Mouse (Mus musculus): ENCODE measurements around the gene Frs2.
A peak's percentile ranks its signal among the peaks of the same experiment; 100 is the strongest.
"Not testable (repeated sequence)": the region's sequence is repeated elsewhere in the genome, so short reads cannot be mapped to it uniquely, and the experiment has no call there.

Gene Frs2

GRCm38 (mm10) chr10:117147463-117148360 lies 622 bp downstream of the Frs2 start:
- DNase-seq (ENCODE audit: low spot score in 2 of 2) = peak in 1 of 2 experiments; percentile 28

DNA sequence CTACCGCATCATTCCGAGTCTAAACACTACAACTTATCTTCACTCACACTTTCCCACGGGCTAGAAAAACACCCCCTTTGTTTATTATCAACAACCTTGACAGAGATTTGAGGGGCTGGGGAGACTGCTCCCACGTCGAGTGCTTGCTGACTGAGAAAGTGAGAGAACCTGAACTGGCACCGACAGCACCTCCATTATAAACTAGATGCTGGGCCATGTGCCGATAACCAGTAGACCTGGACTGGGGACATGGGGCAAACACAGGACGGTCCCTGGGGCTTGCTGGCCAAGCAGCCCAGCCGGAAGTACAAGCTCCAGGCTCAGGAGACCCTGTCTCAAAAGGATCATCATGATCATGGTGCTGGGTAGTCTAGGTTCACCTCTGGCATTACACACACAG lies 1.9 kb downstream of the Frs2 start:
- DNase-seq (ENCODE audit: low spot score in 2 of 2) = no peak

- no peak for DNase-seq (ENCODE audit: low spot score in 2 of 2)
Measured at GRCm38 (mm10) chr10:117145546-117146265, 2.6 kb downstream of the Frs2 start.

DNA sequence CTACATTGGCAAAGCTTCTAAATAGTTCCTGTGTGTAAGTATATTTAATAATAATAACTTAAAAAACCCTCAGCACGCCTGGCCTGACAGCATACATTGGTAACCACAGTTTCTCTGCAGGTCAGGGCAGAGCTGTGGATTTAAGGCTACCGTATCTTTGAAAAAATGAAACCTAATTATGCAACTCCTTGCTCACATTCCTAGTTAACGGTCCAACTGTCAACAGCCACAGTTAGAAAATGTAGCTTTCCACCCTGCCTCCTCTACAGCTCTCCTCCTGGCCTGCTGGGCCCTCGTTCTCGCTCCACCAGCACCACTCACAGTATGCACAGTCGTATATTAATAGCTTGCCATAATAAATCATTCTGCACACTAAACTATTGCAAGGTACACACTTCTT lies 3.7 kb downstream of the Frs2 start:
- DNase-seq (ENCODE audit: low spot score in 2 of 2) = no peak

GRCm38 (mm10) chr10:117144071-117144470 lies 4.3 kb downstream of the Frs2 start:
- no peak for DNase-seq (ENCODE audit: low spot score in 2 of 2)

GRCm38 (mm10) chr10:117143311-117143710 lies 5.0 kb downstream of the Frs2 start:
- no peak for DNase-seq (ENCODE audit: low spot score in 2 of 2)

- DNase-seq (ENCODE audit: low spot score in 2 of 2) = no peak
Measured at GRCm38 (mm10) chr10:117141939-117142552, 6.3 kb downstream of the Frs2 start.

DNA sequence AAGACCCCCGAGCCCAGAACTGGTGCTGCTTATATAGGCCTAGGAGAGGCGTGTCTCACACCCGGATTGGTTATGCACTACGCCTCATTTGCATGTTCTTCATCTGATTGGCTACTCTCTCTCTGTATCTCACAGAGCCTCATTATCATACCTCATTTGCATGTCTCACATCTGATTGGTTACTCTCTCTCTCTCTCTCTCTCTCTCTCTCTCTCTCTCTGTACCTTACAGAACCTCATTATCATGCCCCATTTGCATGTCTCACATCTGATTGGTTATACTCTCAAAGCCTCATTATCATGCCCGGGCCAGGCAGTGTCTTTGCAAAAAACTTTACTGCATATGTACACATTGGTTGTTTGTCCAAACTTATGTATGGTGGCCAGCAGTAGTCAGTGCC lies 16.8 kb downstream of the Frs2 start:
- not testable (repeated sequence) for DNase-seq (ENCODE audit: low spot score in 2 of 2)

GRCm38 (mm10) chr10:117130037-117130436 lies 18.3 kb downstream of the Frs2 start:
- peak in 1 of 2 experiments; percentile 31 for DNase-seq (ENCODE audit: low spot score in 2 of 2)

GRCm38 (mm10) chr10:117128693-117129092 lies 19.6 kb downstream of the Frs2 start:
- no peak for DNase-seq (ENCODE audit: low spot score in 2 of 2)

DNA sequence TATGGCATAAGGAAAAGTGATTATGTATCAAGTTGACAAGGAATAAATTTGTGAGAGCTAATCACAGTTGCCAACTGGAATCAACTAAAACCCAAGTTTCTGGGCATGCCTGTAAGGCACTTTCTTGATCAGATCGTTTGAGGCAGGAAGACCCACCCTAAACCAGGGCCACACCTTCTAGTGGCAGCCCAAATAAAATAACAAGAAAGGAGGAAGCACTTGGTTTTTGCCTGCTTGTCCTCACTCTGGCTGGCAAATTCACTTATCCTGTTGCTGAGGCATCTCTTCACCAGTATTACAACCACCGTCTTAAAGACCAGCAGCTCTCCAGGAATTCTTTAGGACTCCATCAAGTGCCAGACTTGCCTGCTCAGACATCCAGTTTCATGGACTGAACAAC lies 20.9 kb downstream of the Frs2 start:
- no peak for DNase-seq (ENCODE audit: low spot score in 2 of 2)

DNA sequence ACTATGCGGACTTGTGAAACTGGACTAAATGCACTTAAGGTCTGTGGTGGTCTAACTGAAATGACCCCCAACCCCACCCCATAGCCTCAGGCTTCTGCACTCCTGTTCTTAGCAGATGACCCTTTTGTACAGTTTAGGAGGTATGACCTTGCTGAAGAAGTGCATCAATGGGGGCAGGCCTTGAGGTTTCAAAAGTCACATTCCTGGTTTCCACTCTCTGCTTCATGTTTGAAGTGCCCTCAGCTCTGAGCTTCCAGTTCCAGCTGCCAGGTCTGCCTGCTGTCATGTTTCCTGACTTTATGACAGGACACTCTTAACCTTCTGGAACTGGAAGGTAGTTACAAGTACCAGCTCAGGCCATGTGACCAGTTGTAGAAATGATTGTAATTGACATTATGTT lies 21.6 kb downstream of the Frs2 start:
- DNase-seq (ENCODE audit: low spot score in 2 of 2) = no peak

- no peak for DNase-seq (ENCODE audit: low spot score in 2 of 2)
Measured at GRCm38 (mm10) chr10:117126233-117126632, 22.1 kb downstream of the Frs2 start.

- DNase-seq (ENCODE audit: low spot score in 2 of 2) = no peak
Measured at GRCm38 (mm10) chr10:117121448-117121847, 26.9 kb downstream of the Frs2 start.

DNA sequence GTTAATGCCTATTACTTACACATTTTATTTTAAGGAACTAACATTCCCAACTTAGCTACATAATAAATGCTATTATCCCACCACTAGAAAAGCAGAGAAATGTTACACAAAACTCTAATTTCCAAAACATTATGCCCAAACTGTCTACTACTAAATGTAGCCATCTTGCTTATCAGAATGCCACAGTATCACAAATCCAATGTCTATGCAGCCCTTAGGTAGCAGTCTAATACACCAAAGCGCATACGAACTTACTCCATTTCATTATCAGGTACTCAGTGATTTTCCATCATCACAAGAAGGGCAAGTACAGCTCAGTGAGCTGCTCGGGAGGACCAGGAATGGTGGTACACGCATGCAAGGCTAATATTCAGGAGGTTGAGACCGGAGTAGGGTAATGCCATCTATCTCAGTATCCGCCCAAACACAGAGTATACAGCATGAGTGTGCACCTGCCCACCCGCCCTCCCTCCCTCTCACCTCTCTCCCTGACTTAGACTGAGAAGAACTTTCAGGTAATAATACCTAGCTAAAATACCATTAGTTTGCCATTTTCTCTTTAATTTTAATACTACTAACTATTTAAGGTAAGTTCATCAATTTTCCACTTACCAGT lies 28.2 kb downstream of the Frs2 start:
- no peak for DNase-seq (ENCODE audit: low spot score in 2 of 2)

DNA sequence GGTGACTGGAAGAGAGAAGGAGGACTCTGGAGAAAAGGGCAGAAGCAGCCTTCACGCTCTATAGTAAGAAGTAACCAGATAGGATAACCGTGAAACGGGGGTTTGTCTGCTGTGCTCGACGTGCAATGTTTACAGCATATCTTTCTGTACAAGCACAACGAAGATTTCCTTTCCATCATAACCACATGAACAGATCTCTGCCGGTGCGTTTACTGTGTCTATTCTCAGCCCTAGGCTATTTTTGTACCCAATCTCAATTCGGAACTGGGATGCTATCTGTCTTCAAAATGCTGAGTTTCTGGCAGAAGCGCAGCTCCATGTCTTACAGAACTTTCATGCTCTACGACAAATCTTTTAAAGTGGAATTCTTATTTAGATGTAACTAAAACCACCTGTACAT lies 28.8 kb downstream of the Frs2 start:
- no peak for DNase-seq (ENCODE audit: low spot score in 2 of 2)

DNA sequence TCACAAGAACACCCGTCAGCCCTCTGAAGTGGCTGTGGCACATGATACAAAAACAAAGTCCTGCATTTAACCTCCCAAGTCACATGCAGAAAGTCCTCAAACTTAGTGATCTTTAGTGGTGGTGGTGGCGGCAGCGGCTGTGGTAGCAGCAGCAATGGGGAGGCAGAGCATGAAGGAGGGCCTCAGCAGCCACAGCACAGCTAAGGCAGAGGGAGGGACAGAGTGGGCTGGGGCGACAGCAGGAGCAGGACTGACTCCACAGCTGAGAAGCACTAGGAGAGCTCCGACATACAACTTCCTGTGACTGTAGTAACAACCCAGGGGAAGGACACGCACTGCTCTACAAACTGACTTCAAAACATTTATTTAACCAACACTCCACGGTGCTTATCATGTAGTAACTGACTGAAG lies 29.9 kb downstream of the Frs2 start:
- DNase-seq (ENCODE audit: low spot score in 2 of 2) = no peak

- no peak for DNase-seq (ENCODE audit: low spot score in 2 of 2)
Measured at GRCm38 (mm10) chr10:117115652-117116051, 32.7 kb downstream of the Frs2 start.

- no peak for DNase-seq (ENCODE audit: low spot score in 2 of 2)
Measured at GRCm38 (mm10) chr10:117112545-117112944, 35.8 kb downstream of the Frs2 start.

DNA sequence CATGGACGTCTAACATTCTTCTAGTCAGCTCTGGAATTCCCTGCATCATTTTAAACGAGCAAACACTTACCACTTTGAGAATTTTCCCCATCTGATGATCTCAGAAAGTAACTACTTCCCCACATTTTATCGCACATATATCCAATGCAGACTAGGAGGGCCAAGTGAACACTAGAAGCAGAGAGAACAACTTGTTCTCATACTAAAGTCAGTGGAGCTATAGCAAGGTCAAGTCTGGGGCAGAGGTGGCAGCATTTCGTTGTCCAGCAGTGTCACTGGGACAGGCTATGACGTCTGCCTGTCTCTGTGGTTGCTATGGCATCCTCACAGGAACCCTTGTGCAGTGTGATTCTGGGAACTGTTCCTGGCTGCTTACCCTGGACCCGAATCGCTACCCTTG lies 36.9 kb downstream of the Frs2 start:
- no peak for DNase-seq (ENCODE audit: low spot score in 2 of 2)

DNA sequence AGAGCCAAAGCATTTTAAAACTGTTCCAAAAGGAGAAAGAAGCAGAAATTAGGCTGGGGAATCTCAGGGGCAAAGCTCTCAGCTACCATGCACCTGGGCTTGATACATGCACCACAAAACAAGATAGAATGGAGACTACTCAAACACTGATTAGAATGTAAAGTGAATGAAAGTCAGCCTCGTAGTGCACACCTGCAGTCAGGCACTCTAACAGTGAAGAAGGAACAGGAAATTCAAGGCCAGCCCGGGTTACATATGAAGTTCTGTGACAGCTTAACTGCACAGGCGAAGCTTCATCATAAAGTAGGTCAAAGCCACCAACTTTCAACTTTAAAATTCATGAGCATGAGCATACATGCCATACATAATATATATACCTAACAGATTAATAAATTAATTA lies 38.1 kb downstream of the Frs2 start:
- DNase-seq (ENCODE audit: low spot score in 2 of 2) = no peak

- no peak for DNase-seq (ENCODE audit: low spot score in 2 of 2)
Measured at GRCm38 (mm10) chr10:117106686-117107085, 41.6 kb downstream of the Frs2 start.
